Mouse (Mus musculus): ENCODE measurements around the gene Rapgef4. TPM values are rescaled to one million over a fixed set of nuclear protein-coding genes. Genes with fewer than 3 reads are reported as not detected.
A peak's percentile ranks its signal among the peaks of the same experiment; 100 is the strongest.

Rapgef4 gene
- polyA plus RNA-seq, 1 experiment from 2014 or later, result 2.9 TPM

GRCm38 (mm10) chr2:72177214-72178023 lies 196.4 kb downstream of the Rapgef4 start:
- WGBS, result 69% methylated on average over 6 of the region's 6 CpGs
- no peak for DNase-seq (ENCODE audit: low spot score)
- Histone ChIP-seq H3K36me3 (no peaks in the 10 kb centered on the region), H3K9me3 (no peaks in the 10 kb centered on the region), H3K27ac (no peak overlapping the region), H3K4me3 (no peak overlapping the region), H3K27me3 (ENCODE audit: insufficient read depth, poor library complexity, severe bottlenecking) (no peaks in the 10 kb centered on the region), H3K4me1 (replicated peaks) (peaks cover 29% of the 10 kb centered on the region)

- H3K9me3 ChIP-seq, result no peaks in the 10 kb centered on the region
- H3K27me3 ChIP-seq (ENCODE audit: insufficient read depth, poor library complexity, severe bottlenecking), result no peaks in the 10 kb centered on the region
- no peak overlapping the region for H3K4me3 ChIP-seq
- H3K36me3 ChIP-seq, result no peaks in the 10 kb centered on the region
- no peak for DNase-seq (ENCODE audit: low spot score)
- 96% methylated on average over 4 of the region's 4 CpGs for WGBS
- no peak overlapping the region for H3K27ac ChIP-seq
- peaks cover 29% of the 10 kb centered on the region for H3K4me1 ChIP-seq (replicated peaks)
Observed at GRCm38 (mm10) chr2:72178025-72178424, 197.0 kb downstream of the Rapgef4 start.

GRCm38 (mm10) chr2:72178515-72178914 lies 197.5 kb downstream of the Rapgef4 start:
- H3K27ac ChIP-seq, result no peak overlapping the region
- no peak overlapping the region for H3K4me3 ChIP-seq
- WGBS, result 86% methylated on average over 11 of the region's 11 CpGs
- DNase-seq (ENCODE audit: low spot score), result no peak
- no peaks in the 10 kb centered on the region for H3K27me3 ChIP-seq (ENCODE audit: insufficient read depth, poor library complexity, severe bottlenecking)
- no peaks in the 10 kb centered on the region for H3K9me3 ChIP-seq
- H3K36me3 ChIP-seq, result no peaks in the 10 kb centered on the region
- H3K4me1 ChIP-seq (replicated peaks), result peaks cover 29% of the 10 kb centered on the region

- H3K36me3 ChIP-seq, result no peaks in the 10 kb centered on the region
- H3K4me1 ChIP-seq (replicated peaks), result peaks cover 29% of the 10 kb centered on the region
- H3K4me3 ChIP-seq, result no peak overlapping the region
- WGBS, result 92% methylated on average over 15 of the region's 15 CpGs
- DNase-seq (ENCODE audit: low spot score), result no peak
- H3K27ac ChIP-seq, result no peak overlapping the region
- no peaks in the 10 kb centered on the region for H3K27me3 ChIP-seq (ENCODE audit: insufficient read depth, poor library complexity, severe bottlenecking)
- no peaks in the 10 kb centered on the region for H3K9me3 ChIP-seq
Observed at GRCm38 (mm10) chr2:72179600-72180301, 198.7 kb downstream of the Rapgef4 start.

GRCm38 (mm10) chr2:72181443-72181842 lies 200.4 kb downstream of the Rapgef4 start:
- no peaks in the 10 kb centered on the region for H3K9me3 ChIP-seq
- WGBS, result 65% methylated on average over 2 of the region's 2 CpGs
- no peaks in the 10 kb centered on the region for H3K27me3 ChIP-seq (ENCODE audit: insufficient read depth, poor library complexity, severe bottlenecking)
- H3K4me1 ChIP-seq (replicated peaks), result peaks cover 18% of the 10 kb centered on the region
- no peak for DNase-seq (ENCODE audit: low spot score)
- no peak overlapping the region for H3K27ac ChIP-seq
- no peaks in the 10 kb centered on the region for H3K36me3 ChIP-seq
- no peak overlapping the region for H3K4me3 ChIP-seq

GRCm38 (mm10) chr2:72183751-72184150 lies 202.7 kb downstream of the Rapgef4 start:
- no peaks in the 10 kb centered on the region for H3K27me3 ChIP-seq (ENCODE audit: insufficient read depth, poor library complexity, severe bottlenecking)
- H3K4me1 ChIP-seq (replicated peaks), result peaks cover 10% of the 10 kb centered on the region
- no peak overlapping the region for H3K27ac ChIP-seq
- WGBS, result 86% methylated on average over 3 of the region's 3 CpGs
- no peaks in the 10 kb centered on the region for H3K36me3 ChIP-seq
- DNase-seq (ENCODE audit: low spot score), result no peak
- no peaks in the 10 kb centered on the region for H3K9me3 ChIP-seq
- no peak overlapping the region for H3K4me3 ChIP-seq

- WGBS, result 77% methylated on average over 6 of the region's 6 CpGs
- H3K9me3 ChIP-seq, result 0 out of 2 replicates have a peak, but pooled peaks cover 2% of the 10 kb centered on the region
- H3K27me3 ChIP-seq (ENCODE audit: insufficient read depth, poor library complexity, severe bottlenecking), result no peaks in the 10 kb centered on the region
- no peak overlapping the region for H3K4me3 ChIP-seq
- peaks cover 18% of the 10 kb centered on the region for H3K4me1 ChIP-seq (replicated peaks)
- DNase-seq (ENCODE audit: low spot score), result no peak
- no peaks in the 10 kb centered on the region for H3K36me3 ChIP-seq
- H3K27ac ChIP-seq, result no peak overlapping the region
Observed at GRCm38 (mm10) chr2:72196190-72196965, 215.3 kb downstream of the Rapgef4 start.

GRCm38 (mm10) chr2:72197026-72197425 lies 216.0 kb downstream of the Rapgef4 start:
- Histone ChIP-seq H3K27ac (no peak overlapping the region), H3K4me1 (replicated peaks) (peaks cover 21% of the 10 kb centered on the region), H3K27me3 (ENCODE audit: insufficient read depth, poor library complexity, severe bottlenecking) (no peaks in the 10 kb centered on the region), H3K9me3 (no peaks in the 10 kb centered on the region), H3K4me3 (no peak overlapping the region), H3K36me3 (no peaks in the 10 kb centered on the region)
- 45% methylated on average over 3 of the region's 3 CpGs for WGBS
- no peak for DNase-seq (ENCODE audit: low spot score)

GRCm38 (mm10) chr2:72199451-72199850 lies 218.4 kb downstream of the Rapgef4 start:
- H3K36me3 ChIP-seq, result no peaks in the 10 kb centered on the region
- H3K27ac ChIP-seq, result no peak overlapping the region
- 80% methylated on average over 2 of the region's 2 CpGs for WGBS
- no peak overlapping the region for H3K4me3 ChIP-seq
- H3K9me3 ChIP-seq, result no peaks in the 10 kb centered on the region
- DNase-seq (ENCODE audit: low spot score), result no peak
- no peaks in the 10 kb centered on the region; the same call in 1 of the 2 replicates for H3K27me3 ChIP-seq (ENCODE audit: insufficient read depth, poor library complexity, severe bottlenecking)
- peaks cover 36% of the 10 kb centered on the region for H3K4me1 ChIP-seq (replicated peaks)

GRCm38 (mm10) chr2:72201506-72201905 lies 220.5 kb downstream of the Rapgef4 start:
- no peak for DNase-seq (ENCODE audit: low spot score)
- peaks cover 39% of the 10 kb centered on the region for H3K4me1 ChIP-seq (replicated peaks)
- H3K36me3 ChIP-seq, result no peaks in the 10 kb centered on the region
- 0 out of 2 replicates have a peak overlapping the region, but pooled peaks have one; percentile 50 for H3K27ac ChIP-seq
- H3K4me3 ChIP-seq, result no peak overlapping the region
- 53% methylated on average over 9 of the region's 9 CpGs for WGBS
- H3K9me3 ChIP-seq, result no peaks in the 10 kb centered on the region
- H3K27me3 ChIP-seq (ENCODE audit: insufficient read depth, poor library complexity, severe bottlenecking), result no peaks in the 10 kb centered on the region; the same call in 1 of the 2 replicates

- Histone ChIP-seq H3K27me3 (ENCODE audit: insufficient read depth, poor library complexity, severe bottlenecking) (no peaks in the 10 kb centered on the region; the same call in 1 of the 2 replicates), H3K27ac (no peak overlapping the region), H3K4me3 (no peak overlapping the region), H3K4me1 (replicated peaks) (peaks cover 39% of the 10 kb centered on the region), H3K9me3 (no peaks in the 10 kb centered on the region), H3K36me3 (no peaks in the 10 kb centered on the region)
- DNase-seq (ENCODE audit: low spot score), result no peak
- WGBS, result 85% methylated on average over 6 of the region's 6 CpGs
Observed at GRCm38 (mm10) chr2:72202252-72202651, 221.2 kb downstream of the Rapgef4 start.

- Histone ChIP-seq H3K9me3 (no peaks in the 10 kb centered on the region), H3K4me3 (peak overlapping the region; percentile 26; the same call in 1 of the 2 replicates), H3K27ac (peak overlapping the region; percentile 50; the same call in 1 of the 2 replicates), H3K36me3 (no peaks in the 10 kb centered on the region), H3K4me1 (replicated peaks) (peaks cover 38% of the 10 kb centered on the region), H3K27me3 (ENCODE audit: insufficient read depth, poor library complexity, severe bottlenecking) (no peaks in the 10 kb centered on the region; the same call in 1 of the 2 replicates)
- 9% methylated on average over 5 of the region's 5 CpGs for WGBS
- DNase-seq (ENCODE audit: low spot score), result peak; percentile 78
Observed at GRCm38 (mm10) chr2:72203609-72204008, 222.6 kb downstream of the Rapgef4 start.
